Comparison of ENCODE assay signal across 9 mouse cellular contexts in genomic region chr5:142929400-142929752, GRCm38 (mm10). TPM values are rescaled to one million over a fixed set of nuclear protein-coding genes. Genes with fewer than 3 reads are reported as not detected.
A peak's percentile ranks its signal among the peaks of the same experiment; 100 is the strongest.
DNase-seq lines count a peak whose midpoint lies in the region; ATAC-seq and TF ChIP-seq lines count a peak whose summit lies in the region.
"Had no signal": no experiment of that assay in that cellular context is flagged by ENCODE, and none has a peak within 500 bp of the region (broad histone marks: within the 10 kb centered on the region; RNA-seq: fewer than 3 reads in every experiment).

No protein-coding gene starts in this region.

- dilution Hi-C loops in CH12.LX (cut with MboI; ENCODE audit: extremely low pct_ligation_motif_present, extremely low pct_unique_long_range_greater_than_20kb, low sequenced_read_pairs): no loop called here

- in situ Hi-C loops in CH12.LX (cut with MboI; ENCODE audit: low pct_ligation_motif_present, low pct_unique_long_range_greater_than_20kb, low sequenced_read_pairs): loop anchor here (25.0 kb wide), 1 partner anchor 358 kb away; the partner anchor contains the start of gene Zfp853

- H3K4me3 ChIP-seq in gastrocnemius, adult 2 months: peak overlapping the region; percentile 81
- peak overlapping the region; percentile 60 to 62 (median 61) for H3K4me3 ChIP-seq in CH12.LX (replicated peaks in 1 of 3; ENCODE audit: low read depth in 2 of 3, low read length in 2 of 3, poor library complexity in 1 of 3)
- peak overlapping the region; percentile 52 for H3K4me3 ChIP-seq in forebrain, embryonic 10.5 days
- peak overlapping the region; percentile 62 for H3K4me3 ChIP-seq in liver, embryonic 15.5 days (replicated peaks)

- ATAC-seq in liver, embryonic 15.5 days (ENCODE audit: insufficient read depth): no peak

- H3K4me1 ChIP-seq in CH12.LX (ENCODE audit: control insufficient read depth in 1 of 2, insufficient read depth in 2 of 2): peaks cover 13 to 65% of the 10 kb centered on the region in 2 experiments; a peak in 3 of 4 replicates
- peaks cover 45% of the 10 kb centered on the region for H3K4me1 ChIP-seq in forebrain, embryonic 10.5 days
- H3K4me1 ChIP-seq in liver, embryonic 15.5 days (replicated peaks): peaks cover 86% of the 10 kb centered on the region

- intact Hi-C loops in gastrocnemius, adult 2 months (cut with DNase I): loop anchor here (2.0 kb wide), 1 partner anchor 19 kb away; no protein-coding TSS in a partner anchor
- intact Hi-C loops in gastrocnemius, postnatal 14 days (cut with DNase I; ENCODE audit: low total_unique reads): no loop called here

- no peaks in the 10 kb centered on the region for H3K79me2 ChIP-seq in CH12.LX (replicated peaks; ENCODE audit: control insufficient read depth, extremely low read depth, insufficient read depth, poor library complexity, severe bottlenecking)

- peak overlapping the region; percentile 70 for H3K9ac ChIP-seq in CH12.LX (ENCODE audit: insufficient read depth, low read depth)
- H3K9ac ChIP-seq in liver, embryonic 15.5 days: peak overlapping the region; percentile 72

- TF ChIP-seq POLR2A in CH12.LX (IDR thresholded peaks at IDR 0.05; ENCODE audit: low read depth, low read length): no peak; the same call in 1 of the 2 replicates

- no peak for DNase-seq in gastrocnemius, adult 2 months
- DNase-seq in gastrocnemius, postnatal 14 days: no peak
- DNase-seq in CH12.LX (ENCODE audit: extremely low read depth): no peak
- DNase-seq in forebrain, embryonic 10.5 days (ENCODE audit: extremely low spot score, low spot score): no peak
- DNase-seq in thymus, postnatal 0 days (ENCODE audit: low spot score): no peak
- DNase-seq in adrenal gland, postnatal 14 days: no peak
- DNase-seq in layer of hippocampus, adult 8-10 months (ENCODE audit: low spot score in 2 of 2): no peak

- H3K36me3 ChIP-seq in CH12.LX (replicated peaks in 1 of 2; ENCODE audit: control insufficient read depth in 1 of 2, insufficient read depth in 1 of 2, low read length in 1 of 2): no peaks in the 10 kb centered on the region
- no peaks in the 10 kb centered on the region for H3K36me3 ChIP-seq in forebrain, embryonic 10.5 days (replicated peaks)
- H3K36me3 ChIP-seq in liver, embryonic 15.5 days (replicated peaks): no peaks in the 10 kb centered on the region

- no peaks in the 10 kb centered on the region for H3K27me3 ChIP-seq in CH12.LX (replicated peaks)
- H3K27me3 ChIP-seq in forebrain, embryonic 10.5 days (ENCODE audit: poor library complexity, severe bottlenecking): peaks cover 24% of the 10 kb centered on the region
- H3K27me3 ChIP-seq in liver, embryonic 15.5 days: no peaks in the 10 kb centered on the region

- WGBS in forebrain, embryonic 10.5 days: 18% methylated on average over 4 of the region's 4 CpGs
- WGBS in liver, embryonic 15.5 days (ENCODE audit: insufficient replicate concordance): 12% methylated on average over 4 of the region's 4 CpGs

- no peak for TF ChIP-seq EP300 in CH12.LX (IDR thresholded peaks at IDR 0.05; ENCODE audit: low read length)

- peak overlapping the region; percentile 94 for H3K27ac ChIP-seq in gastrocnemius, adult 2 months
- peak overlapping the region; percentile 11; the same call in 1 of the 2 replicates for H3K27ac ChIP-seq in CH12.LX (ENCODE audit: insufficient read depth, low read depth)
- peak overlapping the region; percentile 86 for H3K27ac ChIP-seq in forebrain, embryonic 10.5 days
- H3K27ac ChIP-seq in liver, embryonic 15.5 days (replicated peaks): peak overlapping the region; percentile 73

- no peak for TF ChIP-seq RAD21 in CH12.LX (IDR thresholded peaks at IDR 0.05; ENCODE audit: low read depth, low read length)

- no peak for TF ChIP-seq CTCF in gastrocnemius, adult 2 months (IDR thresholded peaks at IDR 0.05)
- no peak for TF ChIP-seq CTCF in CH12.LX (conservative IDR thresholded peaks at IDR 0.05 in 1 of 2, IDR thresholded peaks at IDR 0.05 in 1 of 2; ENCODE audit: low read depth in 2 of 2, low read length in 2 of 2)

- peak overlapping the region; percentile 25 for H3K4me2 ChIP-seq in CH12.LX (ENCODE audit: insufficient read depth, low read depth, poor library complexity, severe bottlenecking)
- H3K4me2 ChIP-seq in liver, embryonic 15.5 days: peak overlapping the region; percentile 77

- no peaks in the 10 kb centered on the region for H3K9me3 ChIP-seq in CH12.LX (replicated peaks; ENCODE audit: low read length)
- no peaks in the 10 kb centered on the region for H3K9me3 ChIP-seq in forebrain, embryonic 10.5 days
- no peaks in the 10 kb centered on the region for H3K9me3 ChIP-seq in liver, embryonic 15.5 days (replicated peaks)

TF ChIP-seq in CH12.LX, 34 proteins besides CTCF, POLR2A, EP300 and RAD21:
- TF ChIP-seq HCFC1 (IDR thresholded peaks at IDR 0.05; ENCODE audit: low read depth, low read length): no peak
- TF ChIP-seq ELF1 (IDR thresholded peaks at IDR 0.05; ENCODE audit: low read depth, low read length): no peak
- peak; percentile 8; the same call in 1 of the 2 replicates for TF ChIP-seq CHD2 (IDR thresholded peaks at IDR 0.05; ENCODE audit: low read length)
- TF ChIP-seq ZNF384 (IDR thresholded peaks at IDR 0.05; ENCODE audit: low read depth, low read length): peak; percentile 35; the same call in 1 of the 2 replicates

RNA-seq across cellular contexts. Expression of gene Actb, which starts 22.8 kb away (rescaled TPM):
- total RNA-seq in gastrocnemius, adult 2 months (2021): 100 to 1,000 TPM; 365 to 571 TPM
- total RNA-seq in gastrocnemius, postnatal 14 days (2021): 1,000 to 10,000 TPM in 1 of 2 experiments, 100 to 1,000 TPM in 1; 856 to 1,248 TPM
- total RNA-seq in CH12.LX (2012; rRNA removed) (4,756 and 5,246 TPM in 2 replicates), CH12.LX (2014; rRNA removed) (3,882 and 4,152 TPM in 2 replicates)
- 3,023 and 5,048 TPM in 2 replicates for polyA plus RNA-seq in CH12.LX (2012; ENCODE audit: insufficient read length, low read depth)
- polyA plus RNA-seq in forebrain, embryonic 10.5 days (2016; fragmentation: Nextera tagmentation; extraction: Ambion mirVana): 12,867 and 12,868 TPM in 2 replicates
- polyA plus RNA-seq in liver, embryonic 15.5 days (2015; fragmentation: Nextera tagmentation; extraction: Ambion mirVana): 5,733 and 6,728 TPM in 2 replicates
- polyA plus RNA-seq in thymus, postnatal 0 days (2015; fragmentation: Nextera tagmentation; extraction: Ambion mirVana): 27,108 and 27,970 TPM in 2 replicates
- 2,967 and 3,254 TPM in 2 replicates for total RNA-seq in adrenal gland, postnatal 14 days (2021)
- 1,000 to 10,000 TPM; 2,836 to 3,420 (median 3,105) TPM for total RNA-seq in layer of hippocampus, adult 8-10 months (2022)

RNA-seq across cellular contexts. Expression of gene Fscn1, which starts 30.8 kb away (rescaled TPM):
- total RNA-seq in gastrocnemius, adult 2 months (2021): 1 to 10 TPM; 4.4 to 7.3 TPM
- total RNA-seq in gastrocnemius, postnatal 14 days (2021): 10 to 100 TPM; 52.2 to 72.9 TPM
- 51.7 and 65.3 TPM in 2 replicates for total RNA-seq in CH12.LX (2012; rRNA removed)
- total RNA-seq in CH12.LX (2014; rRNA removed): 18.2 and 19.7 TPM in 2 replicates
- polyA plus RNA-seq in CH12.LX (2012; ENCODE audit: insufficient read length, low read depth): 70.4 and 75.7 TPM in 2 replicates
- polyA plus RNA-seq in forebrain, embryonic 10.5 days (2016; fragmentation: Nextera tagmentation; extraction: Ambion mirVana): 676 and 689 TPM in 2 replicates
- 23.0 and 23.4 TPM in 2 replicates for polyA plus RNA-seq in liver, embryonic 15.5 days (2015; fragmentation: Nextera tagmentation; extraction: Ambion mirVana)
- polyA plus RNA-seq in thymus, postnatal 0 days (2015; fragmentation: Nextera tagmentation; extraction: Ambion mirVana): 33.5 and 37.0 TPM in 2 replicates
- 62.0 and 75.3 TPM in 2 replicates for total RNA-seq in adrenal gland, postnatal 14 days (2021)
- total RNA-seq in layer of hippocampus, adult 8-10 months (2022): 100 to 1,000 TPM; 150 to 174 (median 163) TPM
- total RNA-seq: neutrophil, adult 5-6 weeks had no signal

RNA-seq across cellular contexts. Expression of gene Fbxl18, which starts 34.2 kb away (rescaled TPM):
- total RNA-seq in gastrocnemius, adult 2 months (2021): 1 to 10 TPM; 5.8 to 6.2 TPM
- total RNA-seq in gastrocnemius, postnatal 14 days (2021): 1 to 10 TPM; 5.8 to 7.1 TPM
- total RNA-seq in CH12.LX (2012; rRNA removed) (5.0 and 6.4 TPM in 2 replicates), CH12.LX (2014; rRNA removed) (2.3 and 3.7 TPM in 2 replicates)
- 5.0 and 5.5 TPM in 2 replicates for polyA plus RNA-seq in CH12.LX (2012; ENCODE audit: insufficient read length, low read depth)
- polyA plus RNA-seq in forebrain, embryonic 10.5 days (2016; fragmentation: Nextera tagmentation; extraction: Ambion mirVana): 24.2 and 25.1 TPM in 2 replicates
- polyA plus RNA-seq in liver, embryonic 15.5 days (2015; fragmentation: Nextera tagmentation; extraction: Ambion mirVana): 3.3 and 4.2 TPM in 2 replicates
- polyA plus RNA-seq in thymus, postnatal 0 days (2015; fragmentation: Nextera tagmentation; extraction: Ambion mirVana): 4.7 and 5.9 TPM in 2 replicates
- 11.8 and 12.0 TPM in 2 replicates for total RNA-seq in adrenal gland, postnatal 14 days (2021)
- 10 to 100 TPM; 32.3 to 41.1 (median 33.8) TPM for total RNA-seq in layer of hippocampus, adult 8-10 months (2022)

Comparison
In these comparisons a context has a peak if more than half of its experiments do, and no peak if none do; other contexts are left out.
1. H3K27ac ChIP-seq: peak in every context shown above with its lines; median percentile 94 in gastrocnemius, adult 2 months; 86 in forebrain, embryonic 10.5 days; 73 in liver, embryonic 15.5 days; 11 in CH12.LX.